Mouse (Mus musculus): ENCODE measurements around the gene Syk. TPM values are rescaled to one million over a fixed set of nuclear protein-coding genes. Genes with fewer than 3 reads are reported as not detected.

Gene Syk
- polyA plus RNA-seq, 1 experiment from 2014 or later: 7.9 TPM

GRCm38 (mm10) chr13:52584654-52585455 lies 1.9 kb downstream of the Syk start:
- peak overlapping the region; percentile 44 for H3K4me3 ChIP-seq (ENCODE audit: low read length)
- H3K27ac ChIP-seq (ENCODE audit: low read length): peak overlapping the region; percentile 54
- H3K4me2 ChIP-seq (ENCODE audit: low read depth, low read length): peak overlapping the region; percentile 64
- no peaks in the 10 kb centered on the region for H3K27me3 ChIP-seq (ENCODE audit: control insufficient read depth, insufficient read depth, low read length)
- no peak for ATAC-seq (replicated peaks; ENCODE audit: extremely low read depth, insufficient read depth, low FRiP score)
- H3K36me3 ChIP-seq (ENCODE audit: control insufficient read depth, insufficient read depth): no peaks in the 10 kb centered on the region
- WGBS: 34% methylated on average over 17 of the region's 17 CpGs
- no peaks in the 10 kb centered on the region; the same call in 1 of the 2 replicates for H3K4me1 ChIP-seq (ENCODE audit: control insufficient read depth, insufficient read depth, low read length)
- H3K9ac ChIP-seq (ENCODE audit: low read length): peak overlapping the region; percentile 54
- H3K9me3 ChIP-seq (replicated peaks; ENCODE audit: control insufficient read depth, low read length): no peaks in the 10 kb centered on the region

- Histone ChIP-seq H3K4me2 (ENCODE audit: low read depth, low read length) (no peak overlapping the region), H3K9me3 (replicated peaks; ENCODE audit: control insufficient read depth, low read length) (no peaks in the 10 kb centered on the region), H3K36me3 (ENCODE audit: control insufficient read depth, insufficient read depth) (no peaks in the 10 kb centered on the region), H3K27me3 (ENCODE audit: control insufficient read depth, insufficient read depth, low read length) (no peaks in the 10 kb centered on the region), H3K9ac (ENCODE audit: low read length) (no peak overlapping the region), H3K27ac (ENCODE audit: low read length) (no peak overlapping the region), H3K4me3 (ENCODE audit: low read length) (no peak overlapping the region), H3K4me1 (ENCODE audit: control insufficient read depth, insufficient read depth, low read length) (no peaks in the 10 kb centered on the region; the same call in 1 of the 2 replicates)
- no peak for ATAC-seq (replicated peaks; ENCODE audit: extremely low read depth, insufficient read depth, low FRiP score)
- 78% methylated on average over 4 of the region's 4 CpGs for WGBS
Measured at GRCm38 (mm10) chr13:52587761-52588160, 4.8 kb downstream of the Syk start.

GRCm38 (mm10) chr13:52589043-52589442 lies 6.1 kb downstream of the Syk start:
- H3K4me2 ChIP-seq (ENCODE audit: low read depth, low read length): no peak overlapping the region
- H3K4me3 ChIP-seq (ENCODE audit: low read length): no peak overlapping the region
- H3K4me1 ChIP-seq (ENCODE audit: control insufficient read depth, insufficient read depth, low read length): no peaks in the 10 kb centered on the region; the same call in 1 of the 2 replicates
- ATAC-seq (replicated peaks; ENCODE audit: extremely low read depth, insufficient read depth, low FRiP score): no peak
- H3K9ac ChIP-seq (ENCODE audit: low read length): no peak overlapping the region
- H3K27ac ChIP-seq (ENCODE audit: low read length): no peak overlapping the region
- H3K9me3 ChIP-seq (replicated peaks; ENCODE audit: control insufficient read depth, low read length): no peaks in the 10 kb centered on the region; the same call in 1 of the 2 replicates
- no peaks in the 10 kb centered on the region for H3K36me3 ChIP-seq (ENCODE audit: control insufficient read depth, insufficient read depth)
- WGBS: 88% methylated on average over 4 of the region's 4 CpGs
- no peaks in the 10 kb centered on the region for H3K27me3 ChIP-seq (ENCODE audit: control insufficient read depth, insufficient read depth, low read length)

- Histone ChIP-seq H3K4me3 (ENCODE audit: low read length) (no peak overlapping the region), H3K4me2 (ENCODE audit: low read depth, low read length) (no peak overlapping the region), H3K27me3 (ENCODE audit: control insufficient read depth, insufficient read depth, low read length) (no peaks in the 10 kb centered on the region), H3K9me3 (replicated peaks; ENCODE audit: control insufficient read depth, low read length) (no peaks in the 10 kb centered on the region; the same call in 1 of the 2 replicates), H3K4me1 (ENCODE audit: control insufficient read depth, insufficient read depth, low read length) (no peaks in the 10 kb centered on the region), H3K27ac (ENCODE audit: low read length) (no peak overlapping the region), H3K9ac (ENCODE audit: low read length) (no peak overlapping the region), H3K36me3 (ENCODE audit: control insufficient read depth, insufficient read depth) (peaks cover 2% of the 10 kb centered on the region; the same call in 1 of the 2 replicates)
- ATAC-seq (replicated peaks; ENCODE audit: extremely low read depth, insufficient read depth, low FRiP score): no peak
- WGBS: 96% methylated on average over 4 of the region's 4 CpGs
Measured at GRCm38 (mm10) chr13:52591831-52592230, 8.9 kb downstream of the Syk start.

GRCm38 (mm10) chr13:52596692-52597091 lies 13.7 kb downstream of the Syk start:
- H3K9ac ChIP-seq (ENCODE audit: low read length): no peak overlapping the region
- H3K4me3 ChIP-seq (ENCODE audit: low read length): peak overlapping the region; percentile 27
- no peaks in the 10 kb centered on the region for H3K27me3 ChIP-seq (ENCODE audit: control insufficient read depth, insufficient read depth, low read length)
- no peak overlapping the region for H3K27ac ChIP-seq (ENCODE audit: low read length)
- 77% methylated on average over 5 of the region's 5 CpGs for WGBS
- no peak overlapping the region for H3K4me2 ChIP-seq (ENCODE audit: low read depth, low read length)
- peaks cover 2% of the 10 kb centered on the region; the same call in 1 of the 2 replicates for H3K36me3 ChIP-seq (ENCODE audit: control insufficient read depth, insufficient read depth)
- H3K9me3 ChIP-seq (replicated peaks; ENCODE audit: control insufficient read depth, low read length): peaks cover 3% of the 10 kb centered on the region; the same call in 1 of the 2 replicates
- no peaks in the 10 kb centered on the region for H3K4me1 ChIP-seq (ENCODE audit: control insufficient read depth, insufficient read depth, low read length)
- ATAC-seq (replicated peaks; ENCODE audit: extremely low read depth, insufficient read depth, low FRiP score): no peak

- no peak overlapping the region for H3K4me2 ChIP-seq (ENCODE audit: low read depth, low read length)
- H3K27me3 ChIP-seq (ENCODE audit: control insufficient read depth, insufficient read depth, low read length): no peaks in the 10 kb centered on the region
- ATAC-seq (replicated peaks; ENCODE audit: extremely low read depth, insufficient read depth, low FRiP score): no peak
- no peak overlapping the region for H3K9ac ChIP-seq (ENCODE audit: low read length)
- peak overlapping the region; percentile 27 for H3K4me3 ChIP-seq (ENCODE audit: low read length)
- no peaks in the 10 kb centered on the region for H3K4me1 ChIP-seq (ENCODE audit: control insufficient read depth, insufficient read depth, low read length)
- peaks cover 3% of the 10 kb centered on the region; the same call in 1 of the 2 replicates for H3K9me3 ChIP-seq (replicated peaks; ENCODE audit: control insufficient read depth, low read length)
- peaks cover 2% of the 10 kb centered on the region; the same call in 1 of the 2 replicates for H3K36me3 ChIP-seq (ENCODE audit: control insufficient read depth, insufficient read depth)
- no peak overlapping the region for H3K27ac ChIP-seq (ENCODE audit: low read length)
- 72% methylated on average over 11 of the region's 11 CpGs for WGBS
Measured at GRCm38 (mm10) chr13:52597092-52597678, 14.2 kb downstream of the Syk start.

- Histone ChIP-seq H3K4me3 (ENCODE audit: low read length) (no peak overlapping the region), H3K4me1 (ENCODE audit: control insufficient read depth, insufficient read depth, low read length) (peaks cover 5% of the 10 kb centered on the region), H3K9ac (ENCODE audit: low read length) (no peak overlapping the region), H3K4me2 (ENCODE audit: low read depth, low read length) (no peak overlapping the region), H3K9me3 (replicated peaks; ENCODE audit: control insufficient read depth, low read length) (peaks cover 3% of the 10 kb centered on the region; the same call in 1 of the 2 replicates), H3K27ac (ENCODE audit: low read length) (no peak overlapping the region), H3K27me3 (ENCODE audit: control insufficient read depth, insufficient read depth, low read length) (no peaks in the 10 kb centered on the region), H3K36me3 (ENCODE audit: control insufficient read depth, insufficient read depth) (peaks cover 2% of the 10 kb centered on the region; the same call in 1 of the 2 replicates)
- ATAC-seq (replicated peaks; ENCODE audit: extremely low read depth, insufficient read depth, low FRiP score): no peak
- 54% methylated on average over 3 of the region's 3 CpGs for WGBS
Measured at GRCm38 (mm10) chr13:52598233-52598632, 15.3 kb downstream of the Syk start.

- no peak overlapping the region for H3K4me2 ChIP-seq (ENCODE audit: low read depth, low read length)
- 64% methylated on average over 4 of the region's 4 CpGs for WGBS
- H3K4me3 ChIP-seq (ENCODE audit: low read length): no peak overlapping the region
- H3K27ac ChIP-seq (ENCODE audit: low read length): no peak overlapping the region
- no peak overlapping the region for H3K9ac ChIP-seq (ENCODE audit: low read length)
- no peak for ATAC-seq (replicated peaks; ENCODE audit: extremely low read depth, insufficient read depth, low FRiP score)
- peaks cover 2% of the 10 kb centered on the region; the same call in 1 of the 2 replicates for H3K36me3 ChIP-seq (ENCODE audit: control insufficient read depth, insufficient read depth)
- H3K27me3 ChIP-seq (ENCODE audit: control insufficient read depth, insufficient read depth, low read length): no peaks in the 10 kb centered on the region
- H3K9me3 ChIP-seq (replicated peaks; ENCODE audit: control insufficient read depth, low read length): peaks cover 3% of the 10 kb centered on the region; the same call in 1 of the 2 replicates
- peaks cover 7% of the 10 kb centered on the region for H3K4me1 ChIP-seq (ENCODE audit: control insufficient read depth, insufficient read depth, low read length)
Measured at GRCm38 (mm10) chr13:52600015-52600643, 17.2 kb downstream of the Syk start.

All from heart, embryonic 16.5 days (tissue).